Mouse (Mus musculus) Patski (cell line): ENCODE measurements around the gene Agl. TPM values are rescaled to one million over a fixed set of nuclear protein-coding genes. Genes with fewer than 3 reads are reported as not detected.

Experiments
- ATAC-seq: fragments of 100-300 bp; one replicate; pipeline ENCODE4 v1.8.0; 2021
- CTCF ChIA-PET: fragments of 350-600 bp; sonication (Branson Sonifier 250); formaldehyde crosslinking; loops from one replicate; lab custom pipeline; 2022; ENCODE audit warnings: inconsistent platforms; lab: Charles Lee
- POLR2A ChIA-PET: fragments of 350-600 bp; sonication (Branson Sonifier 250); formaldehyde crosslinking; loops from one replicate; lab custom pipeline; 2022; ENCODE audit warnings: antibody characterized with exemption, inconsistent platforms; lab: Charles Lee
- DNase-seq: peaks from one replicate; pipeline ENCODE4 v3.0.0-alpha.2; 2011; ENCODE audit warnings: low read depth, low spot score
- H3K27me3 ChIP-seq: fragments of 371-371 bp; one replicate; pipeline ENCODE4 v1.5.1; 2021
- CTCF ChIP-seq: fragments of 100-300 bp; IDR thresholded peaks from one replicate; pipeline ENCODE4 v1.5.1; 2021
- in situ Hi-C: fragments of 300-500 bp; cut with MboI; formaldehyde crosslinking; loops from 3 replicates; pipeline ENCODE4 v1.11.1; 2018; ENCODE audit warnings: low pct_unique_long_range_greater_than_20kb, mixed read lengths
- polyA plus RNA-seq: library from polyadenylated mRNA; unstranded; gene quantifications from one replicate; pipeline ENCODE4 v1.2.3, GENCODE M21; 2021

The Agl gene
- polyA plus RNA-seq, 1 experiment from 2014 or later: 44.8 TPM

- POLR2A ChIA-PET: no interaction called here
- in situ Hi-C loops: loop anchor here (5.0 to 10.0 kb wide), 4 partner anchors 59 to 501 kb away; partner anchors contain the start of genes Dbt and Sass6
- H3K27me3 ChIP-seq: no peaks in the 10 kb centered on the region
Observed at GRCm38 (mm10) chr3:116835770-116836680, 28.1 kb upstream of the Agl start.

GRCm38 (mm10) chr3:116835350-116835749, 27.4 kb upstream of the Agl start:
- ATAC-seq (no peak), DNase-seq (no peak)
- POLR2A ChIA-PET: no interaction called here
- in situ Hi-C loops: loop anchor here (5.0 to 10.0 kb wide), 4 partner anchors 58 to 501 kb away; partner anchors contain the start of genes Dbt and Sass6
- H3K27me3 ChIP-seq: no peaks in the 10 kb centered on the region
- TF ChIP-seq CTCF: no peak
- CTCF ChIA-PET: interaction anchor here (0.6 to 3.3 kb wide), 32 partner anchors 8 to 503 kb away, joined by 3 to 24 read pairs (median 6); partner anchors contain the start of gene Agl

More at GRCm38 (mm10) chr3:116835770-116836680, 28.1 kb upstream of the Agl start:
- CTCF ChIA-PET: interaction anchor here (0.6 to 3.3 kb wide), 34 partner anchors 9 to 504 kb away, joined by 3 to 24 read pairs (median 6); partner anchors contain the start of gene Agl
- peak; percentile 91 for TF ChIP-seq CTCF
- peak; percentile 92 for ATAC-seq
- DNase-seq: peak; percentile 75

- no peaks in the 10 kb centered on the region for H3K27me3 ChIP-seq
- DNase-seq (no peak), ATAC-seq (no peak)
- ChIA-PET POLR2A (no interaction called here), CTCF (interaction anchor here (1.7 to 3.0 kb wide), 3 partner anchors 23 to 58 kb away, joined by 7 to 24 read pairs (median 8); no protein-coding TSS in a partner anchor)
- TF ChIP-seq CTCF: no peak
- in situ Hi-C loops: loop anchor here (10.0 kb wide), 2 partner anchors 239 to 499 kb away; partner anchors contain the start of gene Sass6
Observed at GRCm38 (mm10) chr3:116834241-116834640, 26.3 kb upstream of the Agl start.

- in situ Hi-C loops: loop anchor here (10.0 kb wide), 2 partner anchors 239 to 499 kb away; partner anchors contain the start of gene Sass6
- no peak for ATAC-seq
- no peak for DNase-seq
- no peak for TF ChIP-seq CTCF
- ChIA-PET CTCF (interaction anchor here (1.6 kb wide), 1 partner anchor 61 kb away, joined by 3 read pairs; no protein-coding TSS in a partner anchor), POLR2A (interaction anchor here (0.5 kb wide), 1 partner anchor 945 kb away, joined by 3 read pairs; no protein-coding TSS in a partner anchor)
- H3K27me3 ChIP-seq: no peaks in the 10 kb centered on the region
Observed at GRCm38 (mm10) chr3:116833491-116833890, 25.5 kb upstream of the Agl start.

- CTCF ChIA-PET: interaction anchor here (1.6 kb wide), 1 partner anchor 61 kb away, joined by 3 read pairs; no protein-coding TSS in a partner anchor
- ATAC-seq (no peak), DNase-seq (no peak)
- TF ChIP-seq CTCF: no peak
- in situ Hi-C loops: loop anchor here (10.0 kb wide), 2 partner anchors 238 to 498 kb away; partner anchors contain the start of gene Sass6
- POLR2A ChIA-PET: no interaction called here
- H3K27me3 ChIP-seq: no peaks in the 10 kb centered on the region
Observed at GRCm38 (mm10) chr3:116832526-116833310, 24.8 kb upstream of the Agl start.

- ChIA-PET POLR2A (no interaction called here), CTCF (no interaction called here)
- DNase-seq (no peak), ATAC-seq (no peak)
- TF ChIP-seq CTCF: no peak
- in situ Hi-C loops: loop anchor here (10.0 kb wide), 2 partner anchors 237 to 497 kb away; partner anchors contain the start of gene Sass6
- H3K27me3 ChIP-seq: no peaks in the 10 kb centered on the region
Observed at GRCm38 (mm10) chr3:116831324-116831723, 23.4 kb upstream of the Agl start.

- ChIA-PET CTCF (interaction anchor here (0.9 to 1.5 kb wide), 6 partner anchors 18 to 58 kb away, joined by 3 to 4 read pairs (median 3); no protein-coding TSS in a partner anchor), POLR2A (no interaction called here)
- no peaks in the 10 kb centered on the region for H3K27me3 ChIP-seq
- ATAC-seq (no peak), DNase-seq (no peak)
- no peak for TF ChIP-seq CTCF
- in situ Hi-C loops: no loop called here
Observed at GRCm38 (mm10) chr3:116829274-116829920, 21.4 kb upstream of the Agl start.

GRCm38 (mm10) chr3:116826471-116827215, 18.7 kb upstream of the Agl start:
- H3K27me3 ChIP-seq: no peaks in the 10 kb centered on the region
- CTCF ChIA-PET: interaction anchor here (2.2 to 2.5 kb wide), 2 partner anchors 9 to 12 kb away, joined by 8 to 14 read pairs; no protein-coding TSS in a partner anchor
- no peak for TF ChIP-seq CTCF
- ATAC-seq (no peak), DNase-seq (no peak)
- POLR2A ChIA-PET: no interaction called here
- in situ Hi-C loops: no loop called here

GRCm38 (mm10) chr3:116817231-116817630, 9.3 kb upstream of the Agl start:
- in situ Hi-C loops: no loop called here
- ChIA-PET CTCF (no interaction called here), POLR2A (no interaction called here)
- DNase-seq (no peak), ATAC-seq (no peak)
- no peaks in the 10 kb centered on the region for H3K27me3 ChIP-seq
- TF ChIP-seq CTCF: no peak
